Mouse (Mus musculus) cerebellum, adult 2 months (tissue): ENCODE data around the gene Adam1b.

Source experiments
- CTCF ChIP-seq: fragments of 200-500 bp; IDR thresholded peaks from 2 replicates; pipeline ENCODE4 v1.5.1; 2011; ENCODE audit warnings: low read depth, mild to moderate bottlenecking, control low read depth, low read length, moderate library complexity, borderline replicate concordance; ENCODE audit not compliant: insufficient read depth
- POLR2A ChIP-seq: fragments of 200-500 bp; IDR thresholded peaks from 2 replicates; pipeline ENCODE4 v1.6.1; 2011; ENCODE audit warnings: low read length, control low read depth, borderline replicate concordance; ENCODE audit not compliant: insufficient read depth

- TF ChIP-seq POLR2A (no peak), CTCF (no peak)
Observed at GRCm38 (mm10) chr5:121540066-121540465, 36.8 kb upstream of the Adam1b start.
